Mouse (Mus musculus) CH12.LX (cell line): ENCODE measurements at regions not wholly inside any gene's neighbourhood (a gene's known extent, or its start where the extent isn't known, plus 50 kb on each side); places are given as distances from the start of the nearest gene placed in this dataset.

ENCODE experiments used
- DNase-seq: peaks from one replicate; pipeline ENCODE4 v3.0.0-alpha.2; 2013; ENCODE audit errors: extremely low read depth
- H3K27ac ChIP-seq: 2 replicates; pipeline ENCODE4 v1.5.1; 2012; ENCODE audit warnings: low read depth, mild to moderate bottlenecking, control low read depth, moderate library complexity; ENCODE audit not compliant: insufficient read depth
- H3K27me3 ChIP-seq: replicated peaks from 2 replicates; pipeline ENCODE3; 2012; ENCODE audit warnings: inconsistent platforms
- H3K36me3 ChIP-seq, 2 experiments: replicated peaks in 1 of 2; 2 replicates each; pipeline versions ENCODE3 to v1.6.1; 2012; ENCODE audit warnings: inconsistent platforms in 1 of 2, low read length in 1 of 2, mild to moderate bottlenecking in 1 of 2, mixed read lengths in 1 of 2, moderate library complexity in 1 of 2; ENCODE audit not compliant: control insufficient read depth in 1 of 2, insufficient read depth in 1 of 2
- H3K4me1 ChIP-seq, 2 experiments: 2 replicates each; pipeline ENCODE4 v1.6.1; 2012; ENCODE audit warnings: inconsistent platforms in 1 of 2, moderate library complexity in 1 of 2; ENCODE audit not compliant: insufficient read depth in 2 of 2, control insufficient read depth in 1 of 2
- H3K4me2 ChIP-seq: 2 replicates; pipeline ENCODE4 v1.6.1; 2012; ENCODE audit warnings: low read depth, mild to moderate bottlenecking, control low read depth; ENCODE audit not compliant: poor library complexity, insufficient read depth, severe bottlenecking
- H3K4me3 ChIP-seq, 3 experiments: fragments of 150-350 bp in 1 of 3; sonication (generic) in 1 of 3; replicated peaks in 1 of 3; 2 replicates each; pipeline versions ENCODE3 to v1.5.1; 2011 to 2012; ENCODE audit warnings: low read depth in 2 of 3, low read length in 2 of 3, mild to moderate bottlenecking in 2 of 3, moderate library complexity in 2 of 3, control low read depth in 1 of 3, improper control_type of control experiment in 1 of 3, inconsistent platforms in 1 of 3, mixed read lengths in 1 of 3; ENCODE audit not compliant: poor library complexity in 1 of 3
- H3K79me2 ChIP-seq: replicated peaks from 2 replicates; pipeline ENCODE4 v1.6.1; 2012; ENCODE audit warnings: mild to moderate bottlenecking, moderate library complexity; ENCODE audit not compliant: control insufficient read depth, poor library complexity, insufficient read depth, severe bottlenecking; ENCODE audit errors: extremely low read depth
- H3K9ac ChIP-seq: 2 replicates; pipeline ENCODE4 v1.6.1; 2012; ENCODE audit warnings: low read depth, mild to moderate bottlenecking, control low read depth, moderate library complexity; ENCODE audit not compliant: insufficient read depth
- H3K9me3 ChIP-seq: replicated peaks from 2 replicates; pipeline ENCODE3; 2012; ENCODE audit warnings: low read length, inconsistent platforms, mixed read lengths
- BHLHE40 ChIP-seq: IDR thresholded peaks from 2 replicates; pipeline ENCODE4 v1.6.1; 2011; ENCODE audit warnings: mild to moderate bottlenecking, low read depth, low read length, improper control_type of control experiment
- CTCF ChIP-seq, 2 experiments: IDR thresholded peaks in 1 of 2; conservative IDR thresholded peaks in 1 of 2; 2 replicates each; pipeline ENCODE4 v1.5.1; 2011 to 2012; ENCODE audit warnings: low read depth in 2 of 2, low read length in 2 of 2, improper control_type of control experiment in 1 of 2, inconsistent platforms in 1 of 2, mild to moderate bottlenecking in 1 of 2, moderate library complexity in 1 of 2
- ETS1 ChIP-seq: conservative IDR thresholded peaks from 2 replicates; pipeline ENCODE4 v1.6.1; 2012; ENCODE audit warnings: low read depth, mild to moderate bottlenecking, inconsistent platforms, low read length, improper control_type of control experiment, moderate library complexity
- GABPA ChIP-seq: IDR thresholded peaks from 2 replicates; pipeline ENCODE4 v1.6.1; 2012; ENCODE audit warnings: low read depth, low read length, improper control_type of control experiment, inconsistent platforms; ENCODE audit not compliant: insufficient replicate concordance
- HCFC1 ChIP-seq: IDR thresholded peaks from 2 replicates; pipeline ENCODE4 v1.6.1; 2012; ENCODE audit warnings: low read depth, mild to moderate bottlenecking, inconsistent platforms, low read length, improper control_type of control experiment
- IRF4 ChIP-seq: IDR thresholded peaks from 2 replicates; pipeline ENCODE4 v1.6.1; 2014; ENCODE audit warnings: low read depth, mild to moderate bottlenecking, inconsistent platforms, low read length, improper control_type of control experiment
- MAFK ChIP-seq: IDR thresholded peaks from 2 replicates; pipeline ENCODE4 v1.6.1; 2011; ENCODE audit warnings: low read length, improper control_type of control experiment; ENCODE audit not compliant: insufficient replicate concordance
- MAX ChIP-seq: IDR thresholded peaks from 2 replicates; pipeline ENCODE4 v1.6.1; 2011; ENCODE audit warnings: low read length, improper control_type of control experiment
- MAZ ChIP-seq: IDR thresholded peaks from 2 replicates; pipeline ENCODE4 v1.6.1; 2012; ENCODE audit warnings: low read depth, mild to moderate bottlenecking, inconsistent platforms, low read length, improper control_type of control experiment, moderate library complexity
- MEF2A ChIP-seq: IDR thresholded peaks from 2 replicates; pipeline ENCODE4 v1.6.1; 2014; ENCODE audit warnings: low read depth, mild to moderate bottlenecking, inconsistent platforms, low read length, improper control_type of control experiment, borderline replicate concordance
- MXI1 ChIP-seq: IDR thresholded peaks from 2 replicates; pipeline ENCODE4 v1.6.1; 2011; ENCODE audit warnings: mild to moderate bottlenecking, low read depth, low read length, improper control_type of control experiment
- NELFE ChIP-seq: IDR thresholded peaks from 2 replicates; pipeline ENCODE4 v1.6.1; 2011; ENCODE audit warnings: low read depth, low read length, improper control_type of control experiment
- PAX5 ChIP-seq: IDR thresholded peaks from 2 replicates; pipeline ENCODE4 v1.6.1; 2012; ENCODE audit warnings: low read length, inconsistent platforms, mixed read lengths
- POLR2AphosphoS2 ChIP-seq: IDR thresholded peaks from 2 replicates; pipeline ENCODE4 v1.6.1; 2011; ENCODE audit warnings: low read depth, low read length, improper control_type of control experiment
- RAD21 ChIP-seq: IDR thresholded peaks from 2 replicates; pipeline ENCODE4 v1.6.1; 2011; ENCODE audit warnings: low read depth, mild to moderate bottlenecking, low read length, improper control_type of control experiment, moderate library complexity
- RCOR1 ChIP-seq: conservative IDR thresholded peaks from 2 replicates; pipeline ENCODE4 v1.6.1; 2012; ENCODE audit warnings: low read depth, mild to moderate bottlenecking, inconsistent platforms, low read length, improper control_type of control experiment
- SIN3A ChIP-seq: IDR thresholded peaks from 2 replicates; pipeline ENCODE4 v1.6.1; 2012; ENCODE audit warnings: low read length, improper control_type of control experiment, inconsistent platforms
- TCF12 ChIP-seq: IDR thresholded peaks from 2 replicates; pipeline ENCODE4 v1.6.1; 2014; ENCODE audit warnings: low read depth, mild to moderate bottlenecking, inconsistent platforms, low read length, improper control_type of control experiment
- UBTF ChIP-seq: IDR thresholded peaks from 2 replicates; pipeline ENCODE4 v1.6.1; 2012; ENCODE audit warnings: low read depth, mild to moderate bottlenecking, inconsistent platforms, low read length, improper control_type of control experiment, moderate library complexity
- USF1 ChIP-seq: IDR thresholded peaks from 2 replicates; pipeline ENCODE4 v1.6.1; 2014; ENCODE audit warnings: low read depth, mild to moderate bottlenecking, inconsistent platforms, low read length, improper control_type of control experiment
- USF2 ChIP-seq: conservative IDR thresholded peaks from 2 replicates; pipeline ENCODE4 v1.6.1; 2011; ENCODE audit warnings: low read depth, low read length, improper control_type of control experiment
- ZC3H11A ChIP-seq: IDR thresholded peaks from 2 replicates; pipeline ENCODE4 v1.6.1; 2012; ENCODE audit warnings: low read depth, mild to moderate bottlenecking, inconsistent platforms, low read length, improper control_type of control experiment
- ZMIZ1 ChIP-seq: IDR thresholded peaks from 2 replicates; pipeline ENCODE4 v1.6.1; 2012; ENCODE audit warnings: low read depth, mild to moderate bottlenecking, inconsistent platforms, low read length, improper control_type of control experiment
- dilution Hi-C: fragments of 300-500 bp; cut with MboI; formaldehyde crosslinking; loops from 2 replicates; pipeline ENCODE4 v1.14.3; 2020; ENCODE audit warnings: low sequenced_read_pairs; ENCODE audit not compliant: extremely low pct_unique_long_range_greater_than_20kb, extremely low pct_ligation_motif_present
- in situ Hi-C: fragments of 300-500 bp; cut with MboI; formaldehyde crosslinking; loops from 3 replicates; pipeline ENCODE4 v1.14.3; 2019; ENCODE audit warnings: low sequenced_read_pairs, low pct_ligation_motif_present, low pct_unique_long_range_greater_than_20kb, mixed read lengths

- Histone ChIP-seq H3K27me3 (no peaks in the 10 kb centered on the region), H3K4me2 (peak overlapping the region; percentile 67), H3K4me3 (no peak overlapping the region), H3K36me3 (no peaks in the 10 kb centered on the region), H3K4me1 (peaks cover 0 to 11% of the 10 kb centered on the region in 2 experiments; a peak in 2 of 4 replicates), H3K9ac (no peak overlapping the region), H3K9me3 (no peaks in the 10 kb centered on the region), H3K27ac (no peak overlapping the region), H3K79me2 (no peaks in the 10 kb centered on the region)
- dilution Hi-C loops: no loop called here
- peak; percentile 7 for DNase-seq
- TF ChIP-seq MEF2A (no peak), RCOR1 (no peak), PAX5 (no peak), ETS1 (no peak), TCF12 (no peak), MAX (no peak), IRF4 (no peak), ZMIZ1 (no peak), UBTF (no peak)
- in situ Hi-C loops: no loop called here
Observed at GRCm38 (mm10) chr4:32101002-32101401, 137.1 kb downstream of the Map3k7 start.

GRCm38 (mm10) chr4:32106664-32107171, 131.9 kb upstream of the Bach2 start:
- TF ChIP-seq ETS1 (no peak), USF2 (no peak), MEF2A (no peak), CTCF (conservative IDR thresholded peaks at IDR 0.05 in 1 of 2, IDR thresholded peaks at IDR 0.05 in 1 of 2; ENCODE audit: low read depth in 2 of 2, low read length in 2 of 2) (no peak), MAZ (no peak), HCFC1 (no peak), RAD21 (no peak), NELFE (no peak), IRF4 (no peak), POLR2AphosphoS2 (no peak), SIN3A (no peak), BHLHE40 (no peak), MAFK (no peak), USF1 (no peak), RCOR1 (no peak), GABPA (no peak), ZC3H11A (no peak), MXI1 (no peak)
- in situ Hi-C loops: no loop called here
- H3K27me3 ChIP-seq: no peaks in the 10 kb centered on the region
- no peaks in the 10 kb centered on the region for H3K36me3 ChIP-seq
- dilution Hi-C loops: no loop called here
- H3K9ac ChIP-seq: no peak overlapping the region
- H3K79me2 ChIP-seq: no peaks in the 10 kb centered on the region
- DNase-seq: no peak
- no peak overlapping the region for H3K4me3 ChIP-seq
- H3K9me3 ChIP-seq: no peaks in the 10 kb centered on the region
- H3K4me2 ChIP-seq: no peak overlapping the region
- peaks cover 0 to 18% of the 10 kb centered on the region in 2 experiments; a peak in 2 of 4 replicates for H3K4me1 ChIP-seq
- H3K27ac ChIP-seq: no peak overlapping the region
